Mouse (Mus musculus): ENCODE data around the gene Zfand3.

GRCm38 (mm10) chr17:30032796-30033195, 28.3 kb downstream of the Zfand3 start:
- TF ChIP-seq POLR2A (IDR thresholded peaks at IDR 0.05; ENCODE audit: extremely low read depth, insufficient read depth, low read length) (no peak), CTCF (IDR thresholded peaks at IDR 0.05; ENCODE audit: low read depth, low read length) (no peak)
